Mouse (Mus musculus) effector memory CD4-positive, alpha-beta T cell, adult 5 months (primary cell): ENCODE measurements around the gene Tsg101. TPM values are rescaled to one million over a fixed set of nuclear protein-coding genes. Genes with fewer than 3 reads are reported as not detected.

Experiments used
- polyA plus RNA-seq: library from polyadenylated mRNA; unstranded; fragments of 100-300 nt; shearing (Covaris generic); gene quantifications from one replicate; pipeline ENCODE4 v1.2.1, GENCODE M21; 2017

Gene Tsg101
- 112 TPM for polyA plus RNA-seq

GRCm38 (mm10) chr7:46919551-46920176 lies at the start of gene Tsg101:
Gene Tsg101, minus strand, starts transcription at chr7:46919969.

GRCm38 (mm10) chr7:46957831-46958691 lies 38.3 kb upstream of the Tsg101 start, which contains the start of gene Uevld:
Gene Uevld, minus strand, starts transcription at chr7:46958527.

DNA sequence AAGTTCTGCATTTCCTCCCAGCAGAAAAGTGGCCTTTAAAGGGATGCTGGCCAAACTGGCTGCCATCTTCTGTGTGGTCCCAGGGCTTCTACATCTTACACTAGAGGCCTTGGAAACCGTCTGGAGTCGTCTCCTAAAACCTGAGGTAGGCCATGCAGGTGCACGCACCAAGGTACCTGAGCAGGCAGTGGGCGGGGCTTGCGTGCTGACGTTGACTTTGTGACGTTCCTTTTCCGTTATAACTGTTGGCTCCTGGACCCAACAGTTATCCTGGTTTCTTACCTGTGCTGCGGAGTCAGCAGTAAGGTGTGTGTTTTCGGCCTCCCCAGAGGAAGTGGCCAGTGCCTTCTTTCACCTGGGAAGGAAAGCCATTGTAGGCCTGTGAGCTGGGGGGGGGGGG lies 58.8 kb downstream of the Tsg101 start, which contains the start of gene Ldhc:
Gene Ldhc, plus strand, starts transcription at position 208 of the 400 bp plus-strand sequence.

DNA sequence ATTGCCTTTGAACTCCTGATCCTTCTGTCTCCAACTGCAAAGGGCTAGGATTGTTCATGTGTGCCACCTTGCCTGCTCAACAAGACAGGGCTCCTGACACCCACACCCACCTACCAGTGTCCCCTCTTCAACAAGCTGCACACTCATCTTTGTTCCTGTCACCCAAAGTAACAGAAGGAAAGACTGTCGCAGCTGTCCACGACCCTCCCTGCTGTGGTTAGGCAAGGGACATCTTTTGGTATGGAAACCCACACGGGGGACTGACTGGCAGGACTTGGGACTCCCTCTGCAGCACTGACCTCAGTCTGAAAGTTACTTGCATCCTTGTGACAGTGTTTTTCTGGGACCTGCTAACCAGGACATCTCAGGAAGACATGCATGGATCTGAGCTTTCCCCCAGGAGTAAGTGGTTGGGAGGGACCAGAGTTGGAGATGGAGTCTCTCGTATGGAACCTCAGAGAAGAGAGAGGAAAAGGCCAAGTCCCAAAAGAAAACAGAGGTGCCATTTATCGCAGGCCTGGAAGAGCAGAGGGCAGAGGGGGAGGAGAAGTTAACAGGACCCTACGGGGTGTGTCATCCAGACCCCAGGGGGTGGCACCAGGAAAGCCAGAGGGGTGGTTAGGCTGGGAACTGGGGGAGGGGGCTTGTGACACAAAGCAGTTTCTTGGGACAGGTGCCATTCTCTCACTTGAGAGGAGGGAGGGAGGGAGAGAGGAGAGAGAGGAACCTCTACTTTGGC lies 78.8 kb downstream of the Tsg101 start, which contains the start of gene Ldha:
Gene Ldha, plus strand, starts transcription at position 689 of the 739 bp plus-strand sequence.

Other genes with a start within 250 kb of the Tsg101 start
- gene Tph1, start 247.4 kb downstream of the Tsg101 start, polyA plus RNA-seq, result not detected
- gene Saal1, start 209.3 kb downstream of the Tsg101 start, polyA plus RNA-seq, result 9.9 TPM
- not detected for gene Saa3, start 204.3 kb downstream of the Tsg101 start, polyA plus RNA-seq
- gene Saa4, start 187.4 kb downstream of the Tsg101 start, polyA plus RNA-seq, result not detected
- not detected for gene Saa1, start 177.0 kb downstream of the Tsg101 start, polyA plus RNA-seq
- gene Saa2, start 168.2 kb downstream of the Tsg101 start, polyA plus RNA-seq, result not detected
- 41.5 TPM for gene Hps5, start 123.9 kb downstream of the Tsg101 start, polyA plus RNA-seq
- gene Gtf2h1, start 123.9 kb downstream of the Tsg101 start, polyA plus RNA-seq, result 45.5 TPM
- 994 TPM for gene Ldha, start 78.5 kb downstream of the Tsg101 start, polyA plus RNA-seq
- not detected for gene Ldhc, start 58.8 kb downstream of the Tsg101 start, polyA plus RNA-seq
- 4.6 TPM for gene Uevld, start 38.6 kb upstream of the Tsg101 start, polyA plus RNA-seq
- not detected for gene Gm9999, start 63.6 kb upstream of the Tsg101 start, polyA plus RNA-seq
- gene Spty2d1, start 88.4 kb upstream of the Tsg101 start, polyA plus RNA-seq, result 184 TPM
- gene Tmem86a, start 130.6 kb upstream of the Tsg101 start, polyA plus RNA-seq, result 4.8 TPM
- gene Ptpn5, start 213.7 kb upstream of the Tsg101 start, polyA plus RNA-seq, result 4.9 TPM